Mouse (Mus musculus) kidney, adult 11 months (tissue): ENCODE measurements at regions not wholly inside any gene's neighbourhood (a gene's known extent, or its start where the extent isn't known, plus 50 kb on each side); places are given as distances from the start of the nearest gene placed in this dataset.

Experiments
- DNase-seq: peaks from one replicate; pipeline ENCODE4 v3.0.0; 2022

DNA sequence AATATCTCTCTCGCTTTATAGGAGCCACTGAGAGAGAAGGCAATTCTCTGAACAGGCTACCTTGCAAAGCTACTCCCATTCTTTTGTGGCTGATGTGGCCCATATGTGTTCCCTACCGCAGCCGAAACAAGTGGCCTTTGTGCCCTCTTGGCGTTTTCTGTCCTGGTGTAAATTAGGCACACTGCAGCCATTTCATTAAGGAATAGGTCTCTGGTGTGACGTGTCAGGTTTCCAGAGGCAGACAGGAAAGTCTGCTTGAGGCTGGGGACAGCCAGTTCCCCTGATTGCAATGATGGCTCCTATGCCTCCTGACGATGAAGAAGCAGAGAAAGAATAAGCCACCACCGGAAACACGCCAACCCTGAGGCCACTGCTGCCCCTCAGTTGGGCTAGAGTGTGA, 59.3 kb upstream of the Bcor start:
- DNase-seq, result no peak

DNA sequence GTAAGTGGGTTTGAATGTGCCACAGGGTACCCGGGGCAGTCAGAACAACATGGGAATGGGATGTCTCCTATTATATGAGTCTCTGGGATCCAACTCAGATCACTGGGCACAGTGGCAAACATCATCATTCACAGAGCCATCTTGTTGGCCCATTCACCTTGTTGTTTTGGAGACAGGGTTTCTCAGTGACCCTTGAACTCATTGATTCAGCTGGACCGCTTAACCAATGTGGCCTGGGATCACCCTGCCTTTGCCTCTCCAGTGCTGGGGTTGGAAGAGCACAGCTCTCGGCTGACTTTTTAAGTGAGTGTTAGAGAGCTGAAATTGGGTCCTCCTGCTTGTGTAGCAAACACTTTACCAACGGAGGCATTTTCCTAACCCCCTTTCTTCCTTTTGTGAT, 64.2 kb upstream of the Bcor start:
- no peak for DNase-seq

DNA sequence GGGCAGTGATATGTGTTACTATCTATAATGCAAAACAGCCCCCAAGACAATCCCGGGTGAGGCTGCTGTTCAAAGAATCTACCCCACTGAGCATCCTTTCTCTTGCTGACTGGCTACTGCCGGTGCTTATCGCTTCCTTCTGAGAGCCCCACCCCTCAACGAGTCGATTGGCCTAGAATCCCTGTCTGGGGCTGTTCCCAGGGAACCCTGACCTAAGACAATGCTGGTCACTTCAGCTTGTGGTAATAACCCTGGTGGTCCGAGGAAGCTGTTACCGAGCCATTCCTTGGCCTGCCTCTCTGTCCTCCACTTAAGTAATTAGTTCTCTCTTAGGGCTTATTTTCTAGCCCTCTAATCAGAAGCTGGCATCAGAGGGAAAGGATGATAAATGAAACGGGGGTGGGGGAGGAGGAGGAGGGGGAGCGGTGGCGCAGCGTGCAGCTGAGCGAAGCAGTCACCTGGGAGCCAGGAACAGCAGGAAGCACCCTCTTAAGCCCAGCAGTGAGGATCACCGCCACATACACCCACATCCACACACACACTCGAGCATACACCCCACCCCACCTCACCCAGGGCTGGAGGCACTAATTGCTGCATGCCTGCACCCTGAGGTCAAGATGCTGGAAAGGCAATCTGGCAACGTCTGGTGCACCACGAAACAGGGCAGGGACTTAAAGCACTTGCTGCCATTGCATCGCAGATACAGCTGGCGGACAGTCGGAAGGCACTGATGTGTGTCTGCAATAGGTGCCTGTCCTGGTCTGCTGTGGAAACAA, 65.1 kb upstream of the Bcor start:
- DNase-seq, result no peak

DNA sequence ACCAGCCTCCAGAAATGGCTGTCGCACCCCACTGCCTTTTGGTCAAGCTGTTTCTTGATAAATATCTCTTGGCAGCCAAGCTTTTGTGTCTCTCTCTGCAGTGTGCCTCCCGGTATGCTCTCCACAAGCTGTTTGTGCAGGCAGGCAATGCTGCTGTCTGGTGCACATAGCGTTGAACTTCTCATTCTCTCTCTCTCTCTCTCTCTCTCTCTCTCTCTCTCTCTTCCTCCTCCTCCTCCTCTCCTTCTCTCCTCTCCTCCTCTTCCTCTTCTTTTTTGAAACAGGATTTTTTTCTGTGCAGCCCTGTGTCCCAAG, 65.7 kb upstream of the Bcor start:
- no peak for DNase-seq

DNA sequence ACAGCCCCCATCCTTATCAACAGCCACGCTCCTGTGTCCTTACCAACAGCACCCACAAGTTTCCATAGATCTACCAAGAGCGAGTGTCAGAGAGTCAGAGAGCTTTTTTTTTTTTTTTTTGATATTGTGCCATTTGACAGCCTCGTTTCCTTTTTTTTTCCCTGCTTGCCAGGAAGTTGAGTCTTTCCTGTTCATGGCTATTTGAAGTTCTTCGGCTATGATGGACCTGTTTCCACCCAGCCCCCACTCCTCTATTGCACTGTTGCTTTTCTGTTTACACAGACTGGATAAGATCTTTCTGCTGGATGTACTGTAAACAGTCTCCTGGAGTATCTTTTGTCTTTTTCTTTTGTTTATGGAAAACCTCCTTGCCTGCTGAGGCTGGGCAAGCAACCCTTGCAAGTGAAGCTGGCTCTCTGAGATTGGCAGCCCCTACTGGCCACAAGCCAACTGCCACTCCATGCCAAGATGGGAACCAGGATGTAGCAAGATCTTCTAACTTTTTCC, 80.4 kb upstream of the Bcor start:
- peak; percentile 46 for DNase-seq

DNA sequence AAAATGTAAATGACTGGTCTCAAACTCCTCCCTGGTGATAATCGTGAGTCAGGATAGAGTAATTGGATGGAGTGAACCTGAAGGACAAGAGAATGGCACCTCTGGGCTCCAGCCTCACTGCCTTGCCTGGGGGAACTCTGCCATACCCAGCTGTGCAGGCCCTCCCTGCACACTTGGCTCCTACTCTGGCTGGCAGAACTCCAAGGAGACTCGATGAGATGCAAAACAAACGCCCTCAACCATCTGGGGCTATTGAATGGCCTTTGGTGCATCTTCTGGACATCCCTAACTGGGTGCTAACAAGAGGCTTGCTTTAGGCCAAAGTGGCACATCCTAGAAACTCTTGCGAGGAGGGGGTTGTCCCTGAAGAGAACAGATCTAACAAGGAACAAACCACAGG, 81.6 kb upstream of the Bcor start:
- DNase-seq, result no peak

DNA sequence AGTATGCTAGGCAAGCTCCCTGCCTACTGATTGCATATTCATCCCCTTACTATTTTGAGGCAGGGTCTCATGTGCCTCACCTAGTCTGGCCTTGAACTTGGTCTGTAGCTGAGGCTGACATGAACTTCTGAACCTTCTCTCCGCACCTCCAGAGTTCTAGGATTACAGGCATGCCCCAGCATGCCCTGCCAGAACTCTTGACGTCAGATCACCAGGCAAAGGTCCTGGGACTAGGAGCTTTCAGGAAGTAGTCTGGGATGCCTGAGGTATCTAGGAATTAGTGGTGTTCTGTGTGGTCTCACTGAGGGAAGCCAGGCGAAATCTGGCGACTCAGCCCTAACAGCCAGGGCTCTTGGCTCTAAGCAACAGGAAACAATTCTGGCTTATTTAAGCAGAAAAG, 88.9 kb upstream of the Bcor start:
- DNase-seq, result peak; percentile 21

DNA sequence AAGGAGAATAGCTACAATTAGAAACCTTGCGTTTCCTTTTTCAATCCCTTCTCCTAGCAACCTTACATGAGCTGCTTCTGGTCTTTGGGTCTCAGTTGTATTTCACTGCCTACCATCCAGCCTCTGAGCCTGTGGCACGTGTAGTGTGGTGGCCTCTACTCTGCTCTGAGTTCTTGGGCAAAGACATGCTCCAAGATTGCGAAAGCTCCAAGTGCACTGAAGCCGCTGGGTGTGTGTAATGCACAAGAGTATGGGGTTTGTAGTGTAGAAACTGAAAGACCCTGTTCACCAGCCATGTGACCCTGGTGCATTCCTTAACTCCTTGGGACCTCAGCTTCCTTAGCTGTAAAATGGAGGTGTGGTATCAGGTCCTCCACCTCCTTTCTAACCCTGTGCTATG, 89.8 kb upstream of the Bcor start:
- no peak for DNase-seq

DNA sequence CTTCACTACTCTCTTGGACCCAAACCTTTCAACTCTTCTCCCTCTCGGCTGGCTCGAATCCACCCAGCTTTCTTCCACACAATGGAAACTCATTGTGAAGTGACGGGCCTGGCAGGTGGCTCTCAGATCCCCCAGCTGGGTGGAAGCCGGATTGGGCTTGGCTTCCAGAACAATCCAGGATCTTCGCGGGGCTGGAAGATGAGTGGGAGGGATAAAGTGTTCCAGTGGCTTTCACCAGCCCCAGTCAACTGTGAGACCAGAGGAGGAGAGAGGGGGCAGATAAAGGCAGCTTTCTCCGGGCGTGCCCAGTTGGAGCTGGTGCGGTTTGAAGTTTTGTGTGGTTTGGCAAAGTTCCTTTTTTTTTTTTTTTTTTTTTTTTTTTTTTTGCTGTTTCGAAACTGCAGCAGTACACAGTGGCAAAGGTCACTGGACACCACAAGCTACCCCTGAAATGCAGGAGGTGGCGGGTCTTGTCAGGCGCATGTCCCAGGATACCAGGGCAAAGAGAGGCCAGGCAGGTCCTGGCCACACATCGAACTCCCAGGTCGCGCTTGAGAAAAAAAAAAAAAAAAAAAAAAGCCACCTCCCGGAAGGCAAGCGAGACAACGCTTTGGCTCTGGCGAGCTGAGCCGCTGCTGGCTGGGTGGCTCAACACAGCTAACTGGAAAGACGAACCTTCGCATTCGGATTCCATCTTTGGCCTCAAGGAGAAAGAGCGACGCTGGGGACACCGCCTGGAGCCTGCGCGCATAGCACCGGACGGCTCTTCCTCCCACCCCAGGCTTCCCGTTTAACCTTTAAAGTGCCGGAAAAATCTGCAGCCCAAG, 91.9 kb upstream of the Bcor start:
- peak; percentile 44 for DNase-seq

DNA sequence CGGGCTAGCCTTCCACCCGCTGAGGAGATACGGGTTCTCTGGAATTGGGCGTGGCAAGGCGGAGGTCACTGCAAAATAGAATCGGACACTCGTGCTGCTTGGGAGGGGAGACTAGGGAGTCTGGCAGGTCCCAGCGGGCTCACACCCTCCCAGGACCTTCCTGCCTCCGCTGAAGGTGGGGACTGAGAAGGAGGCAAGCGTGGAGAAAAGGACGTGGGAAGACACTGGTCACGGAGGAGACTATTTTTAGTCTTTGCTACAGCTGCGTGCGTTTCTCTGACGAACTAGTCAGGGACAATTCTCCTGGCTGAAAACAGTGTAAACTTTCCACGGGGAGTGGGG, 92.5 kb upstream of the Bcor start:
- no peak for DNase-seq

DNA sequence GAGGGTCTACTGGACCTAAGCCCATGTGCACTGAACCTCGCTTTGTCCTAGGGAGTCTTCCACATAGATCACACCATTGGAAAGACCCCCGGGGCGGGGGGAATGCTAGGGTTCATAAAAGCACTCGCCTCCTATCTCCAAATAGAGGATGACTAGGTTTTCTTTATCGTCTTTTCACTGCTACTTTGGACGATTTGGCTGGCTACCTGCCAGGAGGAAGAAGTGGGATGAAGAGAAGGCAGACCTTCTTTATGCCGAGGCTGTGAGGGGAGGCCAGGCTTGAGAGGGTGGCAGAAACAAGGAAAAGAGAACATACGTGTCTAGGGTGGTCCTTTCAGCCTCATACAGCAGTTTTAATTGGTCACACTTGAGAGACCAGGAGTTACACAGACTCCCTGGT, 96.6 kb upstream of the Bcor start:
- DNase-seq, result no peak

DNA sequence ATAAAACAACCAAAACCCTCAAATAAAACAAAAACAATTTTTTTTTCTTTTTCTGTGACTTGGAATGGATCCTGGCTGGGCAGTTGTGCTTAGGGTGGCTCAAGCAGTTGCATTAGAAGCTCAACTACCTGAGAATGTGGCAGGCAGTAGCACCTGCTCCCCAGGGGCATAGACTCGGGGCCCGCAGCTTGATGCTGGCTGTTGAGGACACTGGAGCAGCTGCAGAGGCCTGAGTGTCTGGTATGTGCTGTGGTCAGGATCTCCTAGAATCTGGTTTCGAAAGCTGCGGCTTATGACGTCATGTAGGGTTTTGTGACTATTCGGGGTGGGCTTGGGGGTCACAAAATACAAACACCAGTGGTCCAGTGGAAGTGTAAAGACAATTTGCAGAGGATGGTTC, 103.7 kb upstream of the Bcor start:
- no peak for DNase-seq

DNA sequence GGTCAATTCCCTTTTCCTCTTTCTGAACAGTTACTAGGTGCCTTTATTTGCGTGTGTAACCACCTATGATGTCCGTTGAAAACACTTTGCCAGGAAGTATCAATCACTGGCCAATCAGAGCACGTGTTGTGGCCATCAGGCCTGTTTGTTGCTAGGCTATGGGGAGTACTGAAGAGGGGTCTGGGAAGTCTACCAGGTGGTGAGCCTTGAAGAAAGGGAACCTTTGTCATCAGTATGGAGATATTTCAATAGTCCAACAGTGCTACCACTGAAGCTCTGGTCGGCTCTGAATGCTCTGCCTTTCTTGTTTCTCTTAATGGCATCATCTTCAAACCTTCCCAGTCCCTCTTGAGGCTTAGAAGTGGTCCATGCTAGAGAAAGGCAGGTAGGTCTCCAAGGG, 124.6 kb upstream of the Bcor start:
- no peak for DNase-seq

DNA sequence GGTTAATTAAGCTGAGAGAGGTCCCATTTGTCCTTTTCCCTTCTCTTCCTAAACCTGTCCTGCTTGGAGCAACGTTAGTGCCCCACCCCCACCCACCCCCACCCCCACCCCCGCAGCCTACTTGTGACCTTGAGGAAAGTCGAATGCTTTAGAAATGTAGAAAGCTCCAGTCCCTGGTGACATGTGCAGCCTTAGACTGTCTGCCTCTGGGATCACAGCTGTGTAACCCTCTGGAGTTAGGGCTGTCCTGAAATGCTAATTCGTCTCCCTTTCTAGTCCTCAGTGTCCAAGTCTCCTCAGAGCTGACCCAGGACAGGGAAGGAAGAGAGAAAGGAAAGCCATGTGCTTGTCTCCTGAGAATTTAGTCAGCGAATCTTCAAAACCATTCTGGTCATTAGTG, 125.0 kb upstream of the Bcor start:
- DNase-seq, result no peak

DNA sequence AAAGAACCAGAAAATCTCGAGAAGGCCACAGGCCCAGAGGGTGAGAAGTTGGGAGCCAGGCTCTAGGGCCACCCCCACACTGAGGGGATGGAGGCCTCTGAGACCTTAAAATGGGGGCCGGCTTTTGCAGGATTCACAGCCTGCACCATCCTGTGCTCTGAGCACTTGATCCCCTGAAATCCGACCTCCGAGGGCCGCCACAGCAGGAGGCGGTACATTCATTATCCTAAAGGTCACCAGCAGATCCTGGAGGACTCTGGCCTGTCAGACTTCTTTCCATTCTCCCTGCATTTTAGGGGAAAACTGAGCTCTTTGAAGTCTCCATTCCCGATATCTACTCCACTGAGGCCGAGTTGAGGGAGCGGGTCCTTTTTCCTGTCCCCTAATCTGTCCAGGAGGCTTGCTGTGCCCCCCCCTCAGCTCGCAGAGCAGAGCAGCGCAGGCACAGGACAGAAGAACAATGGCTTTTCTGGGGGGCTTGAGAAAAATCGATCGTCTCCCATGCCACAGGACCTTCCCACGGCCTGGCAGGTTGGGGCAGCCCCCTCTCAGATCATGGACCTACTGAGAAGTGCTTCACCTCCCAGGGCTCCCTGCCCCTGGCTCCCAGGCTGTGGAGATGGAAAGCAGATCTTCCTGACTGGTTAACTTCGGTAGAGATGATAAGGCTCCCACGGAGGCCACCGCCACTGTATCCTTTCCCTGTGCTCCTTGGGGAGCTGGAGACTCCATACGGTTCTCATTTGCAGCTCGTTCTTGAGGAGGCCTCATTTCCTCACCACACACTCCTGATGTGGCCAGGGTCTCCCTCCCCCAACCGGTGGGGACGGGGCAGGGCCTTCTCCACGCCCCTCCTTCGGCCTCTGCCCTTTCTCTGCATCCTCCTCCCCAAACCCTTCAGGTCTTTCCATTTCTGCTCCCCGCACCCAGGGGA, 126.1 kb upstream of the Bcor start:
- DNase-seq, result no peak

DNA sequence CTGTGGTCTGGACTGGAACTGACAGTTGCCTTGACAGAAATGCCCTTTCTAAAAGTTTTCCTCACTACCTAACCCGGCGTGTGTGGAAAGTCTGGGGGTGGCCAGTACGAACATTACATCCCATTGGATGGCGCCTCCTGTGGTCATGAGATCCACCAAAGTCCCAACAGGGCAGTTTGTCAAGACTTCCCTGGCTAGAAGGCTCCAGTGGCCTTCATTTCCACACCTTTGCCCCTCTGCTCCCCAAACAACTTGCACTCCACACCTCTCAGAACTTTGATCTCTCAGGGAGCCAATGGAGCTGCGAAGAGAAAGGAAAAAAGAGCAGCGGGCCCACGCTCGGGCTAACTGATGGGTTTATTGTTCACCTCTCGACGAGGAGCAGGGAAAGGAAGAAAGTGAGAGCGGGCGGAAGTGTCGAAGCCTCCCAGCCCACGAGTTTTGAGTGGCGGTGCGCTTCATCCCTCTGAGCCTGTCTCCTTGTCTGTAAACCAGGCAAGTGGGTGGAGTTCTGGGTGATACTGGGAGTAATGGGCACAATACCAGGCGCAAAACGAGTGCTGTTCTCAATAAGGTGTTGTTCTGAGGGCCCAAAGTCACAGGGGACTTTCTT, 126.9 kb upstream of the Bcor start:
- no peak for DNase-seq

DNA sequence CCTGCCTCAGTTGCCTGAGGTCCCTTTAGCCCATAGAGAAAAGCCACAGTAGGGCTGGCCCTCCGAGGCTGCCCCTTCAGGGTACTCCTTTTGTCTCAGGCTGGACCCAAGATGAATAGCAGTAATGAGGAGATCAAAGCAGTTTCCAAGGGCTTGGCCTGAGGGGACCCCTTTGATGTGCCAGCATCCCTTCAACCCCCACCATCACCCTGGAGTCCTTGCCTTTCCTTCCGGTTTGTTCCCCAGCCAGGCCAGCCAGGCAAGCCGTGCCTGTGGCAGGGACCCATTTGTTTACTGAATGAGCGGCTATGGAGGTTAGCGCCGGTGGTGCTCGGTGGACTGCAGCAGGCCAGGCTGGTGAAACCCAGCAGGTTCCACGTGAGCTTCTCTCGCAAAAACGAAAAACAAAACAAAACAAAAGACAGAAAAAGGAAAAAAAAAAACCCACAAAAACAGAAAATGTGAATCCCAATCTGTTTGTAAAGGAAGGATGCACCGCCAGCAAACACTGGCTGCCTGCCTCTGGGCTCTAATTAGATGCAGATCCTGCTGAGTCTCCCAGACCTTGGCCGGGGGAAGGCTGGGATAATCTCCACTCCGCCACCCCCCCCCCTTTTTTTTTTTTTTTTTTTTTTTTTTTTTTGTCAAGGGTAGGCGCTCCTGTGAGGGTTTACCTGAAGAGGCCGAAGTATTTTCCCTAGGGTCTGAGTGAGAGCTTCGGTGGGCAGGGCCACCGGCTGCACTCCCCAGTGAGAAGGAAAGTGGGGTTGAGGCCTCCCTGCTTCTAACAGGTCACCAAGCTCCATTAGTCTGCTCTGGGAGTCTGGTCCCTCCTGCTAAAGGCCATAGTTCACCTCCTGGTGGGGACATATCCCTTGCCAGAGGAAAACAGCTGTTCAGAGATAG, 127.8 kb upstream of the Bcor start:
- DNase-seq, result no peak

DNA sequence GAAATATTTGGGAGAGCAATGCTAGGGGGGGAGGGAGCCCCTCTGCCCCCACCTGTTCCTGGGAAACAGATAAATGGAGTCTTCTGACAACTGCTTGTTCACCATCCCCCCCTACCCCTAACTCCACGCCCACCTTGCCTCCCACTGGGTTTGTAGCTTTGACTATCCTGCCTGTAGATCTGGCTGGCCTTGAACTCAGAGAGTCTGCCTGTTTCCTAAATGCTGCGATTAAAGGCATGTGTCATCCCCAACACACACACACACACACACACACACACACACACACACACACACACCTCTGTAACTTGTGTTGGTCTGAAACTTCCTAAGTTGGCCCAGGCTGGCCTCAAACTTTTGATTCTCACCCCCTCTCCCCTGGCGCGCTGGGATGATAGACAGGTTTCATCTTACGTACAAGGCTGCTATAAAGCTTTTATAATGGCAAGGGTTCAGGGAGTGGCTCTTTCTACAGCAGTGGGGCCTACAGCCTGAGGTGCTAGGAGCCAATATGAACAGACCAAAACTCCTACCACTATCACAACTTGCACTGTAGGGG, 128.5 kb upstream of the Bcor start:
- DNase-seq, result no peak

DNA sequence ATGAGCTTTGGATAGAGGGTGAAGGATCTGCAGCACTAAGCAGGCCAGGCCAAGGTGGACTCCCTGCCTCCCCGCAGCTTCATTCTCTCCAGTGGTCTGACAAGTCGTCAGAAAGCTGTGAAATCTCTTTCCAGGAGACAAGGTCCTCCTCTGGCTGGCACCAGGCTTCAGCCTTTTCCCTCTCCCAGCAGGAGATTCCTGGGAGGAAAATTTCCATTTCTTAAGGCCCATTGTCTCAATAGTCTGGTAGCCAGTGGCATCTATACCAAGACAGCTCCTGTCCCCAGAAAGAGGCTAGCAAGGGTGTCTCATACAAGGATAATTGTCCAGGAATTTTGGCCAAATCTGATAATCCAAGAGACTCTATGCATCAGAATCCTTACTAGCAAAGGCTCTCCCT, 133.0 kb upstream of the Bcor start:
- no peak for DNase-seq

DNA sequence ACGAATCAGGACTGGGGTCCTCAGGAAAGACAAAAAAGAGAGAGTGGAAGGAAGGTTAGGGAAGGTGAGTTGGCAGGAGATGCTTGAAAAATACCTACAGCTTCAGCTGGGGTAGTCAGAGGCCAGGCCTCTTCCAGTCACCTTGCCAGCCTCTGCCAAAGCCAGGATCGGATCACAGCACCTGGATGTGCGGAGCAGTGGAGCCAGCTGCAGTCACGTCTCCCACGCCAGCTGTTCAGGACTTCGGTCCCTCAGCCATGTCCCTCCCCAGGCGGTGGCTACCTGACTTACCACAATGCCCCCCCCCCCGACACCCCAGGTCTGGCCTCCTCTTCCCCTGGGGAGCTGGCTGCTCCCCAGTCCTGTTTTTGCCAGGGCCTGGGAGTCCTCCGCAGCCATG, 134.3 kb upstream of the Bcor start:
- no peak for DNase-seq

DNA sequence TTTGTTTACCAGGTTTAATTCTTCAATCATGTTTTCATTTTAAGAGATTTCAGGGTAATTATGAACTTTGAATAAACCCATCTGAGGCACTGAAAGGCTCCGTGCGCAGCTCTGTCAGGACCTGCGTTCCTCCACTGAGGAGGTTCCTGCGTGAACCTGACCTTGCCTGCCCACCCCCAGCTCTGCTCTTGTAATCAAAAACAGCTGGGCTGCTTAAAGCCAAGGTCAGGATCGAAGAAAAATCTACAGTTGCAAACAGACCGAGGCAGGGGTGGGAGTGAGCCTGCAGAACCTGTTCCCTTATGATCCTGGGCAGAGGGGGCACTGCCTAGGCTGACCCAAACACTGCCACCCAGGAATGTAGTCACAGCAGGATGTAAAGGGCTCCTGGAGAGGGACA, 134.8 kb upstream of the Bcor start:
- DNase-seq, result no peak
